Mouse (Mus musculus) forelimb bud, embryonic 11.5 days (tissue): ENCODE results near the gene Nt5e.
"Not testable (repeated sequence)": the region's sequence is repeated elsewhere in the genome, so short reads cannot be mapped to it uniquely, and the experiment has no call there.

Source experiments
- DNase-seq: peaks from one replicate; pipeline ENCODE4 v3.0.0-alpha.2; 2012; ENCODE audit warnings: low read depth, low spot score

The Nt5e gene

GRCm38 (mm10) chr9:88326930-88327901 is at the start of gene Nt5e:
TSS of gene Nt5e (plus strand) at chr9:88327197.
- peak; percentile 67 for DNase-seq

- no peak for DNase-seq
These were observed 49.4 kb upstream of the Nt5e start for GRCm38 (mm10) chr9:88277588-88277987.

- DNase-seq: no peak
These were observed 47.3 kb upstream of the Nt5e start for GRCm38 (mm10) chr9:88279728-88280127.

GRCm38 (mm10) chr9:88289568-88290168 is 37.3 kb upstream of the Nt5e start:
- DNase-seq: no peak

GRCm38 (mm10) chr9:88292836-88293370 is 34.1 kb upstream of the Nt5e start:
- DNase-seq: no peak

GRCm38 (mm10) chr9:88295798-88296197 is 31.2 kb upstream of the Nt5e start:
- no peak for DNase-seq

- DNase-seq: no peak
These were observed 30.7 kb upstream of the Nt5e start for GRCm38 (mm10) chr9:88296321-88296720.

GRCm38 (mm10) chr9:88297244-88297643 is 29.8 kb upstream of the Nt5e start:
- not testable (repeated sequence) for DNase-seq

- DNase-seq: no peak
These were observed 28.9 kb upstream of the Nt5e start for GRCm38 (mm10) chr9:88297871-88298658.

GRCm38 (mm10) chr9:88307019-88307618 is 19.9 kb upstream of the Nt5e start:
- no peak for DNase-seq

GRCm38 (mm10) chr9:88309127-88309526 is 17.9 kb upstream of the Nt5e start:
- no peak for DNase-seq

- DNase-seq: no peak
These were observed 7.8 kb upstream of the Nt5e start for GRCm38 (mm10) chr9:88319226-88319625.

- no peak for DNase-seq
These were observed 2.4 kb upstream of the Nt5e start for GRCm38 (mm10) chr9:88324616-88325015.

GRCm38 (mm10) chr9:88328666-88329065 is 1.7 kb downstream of the Nt5e start:
- DNase-seq: no peak

- no peak for DNase-seq
These were observed 2.3 kb downstream of the Nt5e start for GRCm38 (mm10) chr9:88329166-88329748.

GRCm38 (mm10) chr9:88330316-88330715 is 3.3 kb downstream of the Nt5e start:
- DNase-seq: no peak

GRCm38 (mm10) chr9:88332447-88332846 is 5.5 kb downstream of the Nt5e start:
- peak; percentile 12 for DNase-seq

- DNase-seq: no peak
These were observed 8.8 kb downstream of the Nt5e start for GRCm38 (mm10) chr9:88335839-88336238.

- no peak for DNase-seq
These were observed 13.8 kb downstream of the Nt5e start for GRCm38 (mm10) chr9:88340819-88341218.

- DNase-seq: no peak
These were observed 15.2 kb downstream of the Nt5e start for GRCm38 (mm10) chr9:88342241-88342640.

- no peak for DNase-seq
These were observed 15.7 kb downstream of the Nt5e start for GRCm38 (mm10) chr9:88342701-88343100.
